Mouse (Mus musculus): ENCODE measurements around the gene Sema4d. TPM values are rescaled to one million over a fixed set of nuclear protein-coding genes. Genes with fewer than 3 reads are reported as not detected.

The Sema4d gene
- polyA plus RNA-seq, 1 experiment from 2014 or later, result 10.5 TPM

GRCm38 (mm10) chr13:51808141-51808540 is 14.6 kb upstream of the Sema4d start:
- no peak overlapping the region for H3K9ac ChIP-seq
- H3K27ac ChIP-seq, result no peak overlapping the region
- H3K36me3 ChIP-seq, result no peaks in the 10 kb centered on the region
- H3K9me3 ChIP-seq, result no peaks in the 10 kb centered on the region
- WGBS, result 28% methylated on average over 12 of the region's 12 CpGs
- no peak for ATAC-seq (ENCODE audit: low FRiP score)
- peaks cover 24% of the 10 kb centered on the region for H3K4me1 ChIP-seq (replicated peaks)
- H3K27me3 ChIP-seq, result no peaks in the 10 kb centered on the region
- H3K4me3 ChIP-seq, result no peak overlapping the region
- no peak overlapping the region for H3K4me2 ChIP-seq

GRCm38 (mm10) chr13:51806220-51806619 is 12.7 kb upstream of the Sema4d start:
- 80% methylated on average over 15 of the region's 15 CpGs for WGBS
- Histone ChIP-seq H3K4me3 (no peak overlapping the region), H3K9ac (peak overlapping the region; percentile 53; the same call in 1 of the 2 replicates), H3K27ac (peak overlapping the region; percentile 70), H3K4me1 (replicated peaks) (peaks cover 17% of the 10 kb centered on the region), H3K9me3 (no peaks in the 10 kb centered on the region), H3K4me2 (no peak overlapping the region), H3K27me3 (no peaks in the 10 kb centered on the region), H3K36me3 (no peaks in the 10 kb centered on the region)
- ATAC-seq (ENCODE audit: low FRiP score), result 0 out of 2 replicates have a peak, but pooled peaks have one; percentile 43

GRCm38 (mm10) chr13:51805634-51806033 is 12.1 kb upstream of the Sema4d start:
- Histone ChIP-seq H3K36me3 (no peaks in the 10 kb centered on the region), H3K4me2 (no peak overlapping the region), H3K9me3 (no peaks in the 10 kb centered on the region), H3K4me1 (replicated peaks) (peaks cover 17% of the 10 kb centered on the region), H3K4me3 (no peak overlapping the region), H3K27me3 (no peaks in the 10 kb centered on the region), H3K9ac (peak overlapping the region; percentile 53; the same call in 1 of the 2 replicates), H3K27ac (peak overlapping the region; percentile 70)
- 65% methylated on average over 4 of the region's 4 CpGs for WGBS
- peak; percentile 22; the same call in 1 of the 2 replicates for ATAC-seq (ENCODE audit: low FRiP score)

DNA sequence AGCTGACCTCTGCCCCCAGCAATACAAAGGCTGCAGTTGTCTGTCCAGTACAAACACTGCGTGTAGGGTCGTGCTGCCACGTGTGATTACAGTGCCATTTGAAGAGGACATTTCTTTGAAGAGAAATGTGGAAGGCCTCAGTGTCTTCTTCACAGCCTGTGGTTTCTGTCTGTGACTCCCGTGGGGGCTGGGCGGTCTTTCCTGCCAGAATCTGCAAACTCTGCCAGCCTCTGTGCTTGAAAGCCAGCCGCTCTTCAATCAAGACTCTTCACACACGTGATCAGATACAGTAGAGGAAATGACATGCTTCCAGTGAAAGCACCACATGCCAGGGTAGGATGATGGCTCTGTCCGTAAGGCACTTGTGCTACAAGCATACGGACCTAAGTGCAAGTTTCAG is 7.4 kb upstream of the Sema4d start:
- no peak overlapping the region for H3K9ac ChIP-seq
- no peak for ATAC-seq (ENCODE audit: low FRiP score)
- no peak overlapping the region for H3K27ac ChIP-seq
- no peaks in the 10 kb centered on the region for H3K36me3 ChIP-seq
- H3K4me3 ChIP-seq, result no peak overlapping the region
- no peaks in the 10 kb centered on the region for H3K9me3 ChIP-seq
- H3K27me3 ChIP-seq, result no peaks in the 10 kb centered on the region
- 58% methylated on average over 9 of the region's 9 CpGs for WGBS
- no peak overlapping the region for H3K4me2 ChIP-seq
- peaks cover 12% of the 10 kb centered on the region for H3K4me1 ChIP-seq (replicated peaks)

- H3K27ac ChIP-seq, result no peak overlapping the region
- no peak for ATAC-seq (ENCODE audit: low FRiP score)
- no peaks in the 10 kb centered on the region for H3K36me3 ChIP-seq
- H3K9ac ChIP-seq, result no peak overlapping the region
- no peak overlapping the region for H3K4me2 ChIP-seq
- H3K4me1 ChIP-seq (replicated peaks), result peaks cover 3% of the 10 kb centered on the region; the same call in 1 of the 2 replicates
- H3K9me3 ChIP-seq, result no peaks in the 10 kb centered on the region
- no peak overlapping the region for H3K4me3 ChIP-seq
- 88% methylated on average over 16 of the region's 16 CpGs for WGBS
- H3K27me3 ChIP-seq, result 0 out of 2 replicates have a peak, but pooled peaks cover 3% of the 10 kb centered on the region
These were observed 6.4 kb upstream of the Sema4d start for GRCm38 (mm10) chr13:51799735-51800522.

- Histone ChIP-seq H3K27me3 (0 out of 2 replicates have a peak, but pooled peaks cover 3% of the 10 kb centered on the region), H3K9me3 (no peaks in the 10 kb centered on the region), H3K4me3 (no peak overlapping the region), H3K4me2 (no peak overlapping the region), H3K9ac (no peak overlapping the region), H3K4me1 (replicated peaks) (peaks cover 7% of the 10 kb centered on the region; the same call in 1 of the 2 replicates), H3K27ac (no peak overlapping the region), H3K36me3 (no peaks in the 10 kb centered on the region)
- WGBS, result 66% methylated on average over 8 of the region's 8 CpGs
- no peak for ATAC-seq (ENCODE audit: low FRiP score)
These were observed 4.6 kb upstream of the Sema4d start for GRCm38 (mm10) chr13:51797899-51798746.

GRCm38 (mm10) chr13:51793948-51794347 is 401 bp upstream of the Sema4d start:
- H3K9me3 ChIP-seq, result no peaks in the 10 kb centered on the region
- no peaks in the 10 kb centered on the region for H3K36me3 ChIP-seq
- H3K4me2 ChIP-seq, result peak overlapping the region; percentile 98
- 40% methylated on average over 5 of the region's 7 CpGs for WGBS
- H3K9ac ChIP-seq, result no peak overlapping the region
- no peak overlapping the region for H3K27ac ChIP-seq
- H3K4me3 ChIP-seq, result peak overlapping the region; percentile 79
- H3K4me1 ChIP-seq (replicated peaks), result peaks cover 31% of the 10 kb centered on the region
- peak; percentile 2; the same call in 1 of the 2 replicates for ATAC-seq (ENCODE audit: low FRiP score)
- peaks cover 26% of the 10 kb centered on the region for H3K27me3 ChIP-seq

DNA sequence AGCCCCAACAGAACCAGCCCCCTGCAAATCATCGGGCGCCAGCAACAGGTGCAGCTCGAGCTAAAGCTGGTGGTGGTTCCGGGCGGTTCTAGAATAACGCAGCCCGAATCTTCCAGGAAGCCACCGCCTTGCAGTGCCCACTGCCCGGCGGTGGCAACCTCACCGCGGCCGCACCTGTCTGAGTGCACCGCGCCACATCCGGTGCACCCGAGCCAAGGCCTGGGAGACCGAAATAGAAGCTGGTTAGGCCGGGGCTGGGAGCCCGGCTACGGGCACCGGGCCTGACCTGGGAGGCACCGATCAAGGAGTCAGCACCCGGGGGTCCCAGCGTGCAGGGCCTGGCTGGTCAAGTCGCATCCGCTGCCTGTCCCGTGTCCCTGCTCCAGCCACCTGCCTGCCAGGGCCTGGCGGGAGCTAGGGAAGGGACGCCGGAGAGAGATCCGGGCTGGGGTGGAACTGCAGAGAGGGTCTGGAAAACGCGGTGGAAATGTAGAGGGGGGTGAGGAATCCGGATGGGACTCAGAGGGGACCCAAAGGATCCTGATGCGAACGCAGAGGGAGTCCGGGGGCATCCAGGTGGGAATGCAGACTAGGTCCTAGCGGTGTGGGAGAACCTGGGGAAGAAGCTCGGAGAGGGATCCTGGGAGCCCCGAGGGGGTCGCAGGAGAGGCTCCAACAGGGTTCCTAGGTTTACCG is 670 bp downstream of the Sema4d start:
- Histone ChIP-seq H3K27ac (peak overlapping the region; percentile 83), H3K4me2 (peak overlapping the region; percentile 98), H3K4me1 (replicated peaks) (peaks cover 29% of the 10 kb centered on the region), H3K36me3 (no peaks in the 10 kb centered on the region), H3K27me3 (peaks cover 26% of the 10 kb centered on the region), H3K9me3 (no peaks in the 10 kb centered on the region), H3K4me3 (peak overlapping the region; percentile 79), H3K9ac (peak overlapping the region; percentile 91)
- 3% methylated on average over 43 of the region's 43 CpGs for WGBS
- peak; percentile 65 for ATAC-seq (ENCODE audit: low FRiP score)

- no peaks in the 10 kb centered on the region for H3K36me3 ChIP-seq
- no peak for ATAC-seq (ENCODE audit: low FRiP score)
- peak overlapping the region; percentile 98 for H3K4me2 ChIP-seq
- peak overlapping the region; percentile 91 for H3K9ac ChIP-seq
- no peak overlapping the region for H3K27ac ChIP-seq
- peak overlapping the region; percentile 79 for H3K4me3 ChIP-seq
- peaks cover 27% of the 10 kb centered on the region for H3K4me1 ChIP-seq (replicated peaks)
- H3K9me3 ChIP-seq, result no peaks in the 10 kb centered on the region
- whole genome bisulfite sequencing, result 31% methylated on average over 11 of the region's 11 CpGs
- H3K27me3 ChIP-seq, result peaks cover 26% of the 10 kb centered on the region
These were observed 1.4 kb downstream of the Sema4d start for GRCm38 (mm10) chr13:51792135-51792573.

- Histone ChIP-seq H3K27ac (no peak overlapping the region), H3K9me3 (no peaks in the 10 kb centered on the region), H3K4me1 (replicated peaks) (peaks cover 27% of the 10 kb centered on the region), H3K4me3 (peak overlapping the region; percentile 79), H3K36me3 (no peaks in the 10 kb centered on the region), H3K4me2 (peak overlapping the region; percentile 98), H3K27me3 (peaks cover 26% of the 10 kb centered on the region), H3K9ac (peak overlapping the region; percentile 91; the same call in 1 of the 2 replicates)
- no peak for ATAC-seq (ENCODE audit: low FRiP score)
- 57% methylated on average over 3 of the region's 3 CpGs for WGBS
These were observed 1.9 kb downstream of the Sema4d start for GRCm38 (mm10) chr13:51791604-51792003.

DNA sequence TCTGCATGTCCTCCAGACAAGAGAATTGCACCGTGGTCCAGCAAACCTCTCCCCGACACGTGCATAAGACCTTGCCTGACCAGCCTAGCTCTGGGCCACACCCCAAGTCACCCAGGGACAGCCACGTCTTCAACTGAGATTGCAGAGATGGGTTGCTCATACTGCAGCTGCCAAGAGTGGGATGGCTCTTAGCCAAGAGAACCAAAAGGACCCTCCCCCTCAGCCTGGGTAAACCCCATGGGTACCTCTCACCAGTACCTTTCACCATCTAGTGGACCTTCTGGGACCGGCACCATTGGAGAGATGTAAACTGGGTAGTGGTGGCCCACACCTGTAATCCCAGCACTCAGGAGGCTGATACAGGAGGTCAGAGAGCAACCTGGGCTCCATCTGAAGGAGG is 2.8 kb downstream of the Sema4d start:
- H3K27me3 ChIP-seq, result peaks cover 26% of the 10 kb centered on the region
- peaks cover 27% of the 10 kb centered on the region for H3K4me1 ChIP-seq (replicated peaks)
- H3K27ac ChIP-seq, result no peak overlapping the region
- no peaks in the 10 kb centered on the region for H3K9me3 ChIP-seq
- ATAC-seq (ENCODE audit: low FRiP score), result no peak
- no peak overlapping the region for H3K4me3 ChIP-seq
- 80% methylated on average over 5 of the region's 5 CpGs for WGBS
- H3K36me3 ChIP-seq, result no peaks in the 10 kb centered on the region
- no peak overlapping the region for H3K4me2 ChIP-seq
- no peak overlapping the region for H3K9ac ChIP-seq

- Histone ChIP-seq H3K4me2 (no peak overlapping the region), H3K4me1 (replicated peaks) (peaks cover 30% of the 10 kb centered on the region), H3K27me3 (peaks cover 22% of the 10 kb centered on the region), H3K36me3 (no peaks in the 10 kb centered on the region), H3K9ac (no peak overlapping the region), H3K4me3 (no peak overlapping the region), H3K27ac (no peak overlapping the region), H3K9me3 (no peaks in the 10 kb centered on the region)
- no peak for ATAC-seq (ENCODE audit: low FRiP score)
- 44% methylated on average over 2 of the region's 2 CpGs for WGBS
These were observed 5.7 kb downstream of the Sema4d start for GRCm38 (mm10) chr13:51787858-51788257.

All from hindbrain, embryonic 13.5 days (tissue).